Mouse (Mus musculus): ENCODE measurements at regions not wholly inside any gene's neighbourhood (a gene's known extent, or its start where the extent isn't known, plus 50 kb on each side); places are given as distances from the start of the nearest gene placed in this dataset.

- H3K27me3 ChIP-seq (ENCODE audit: control insufficient read depth, insufficient read depth, low read length), result no peaks in the 10 kb centered on the region
- DNase-seq (ENCODE audit: low spot score) (no peak), ATAC-seq (replicated peaks; ENCODE audit: low FRiP score) (no peak)
- no peaks in the 10 kb centered on the region for H3K4me1 ChIP-seq (replicated peaks; ENCODE audit: control insufficient read depth, insufficient read depth, low read length)
- WGBS, result 44% methylated on average over 6 of the region's 6 CpGs
- no peaks in the 10 kb centered on the region for H3K9me3 ChIP-seq (ENCODE audit: control insufficient read depth, low read length)
- no peak overlapping the region for H3K27ac ChIP-seq (ENCODE audit: low read depth, low read length)
- H3K4me3 ChIP-seq (ENCODE audit: low read depth, low read length), result no peak overlapping the region
- H3K9ac ChIP-seq (ENCODE audit: low read length), result no peak overlapping the region
- no peaks in the 10 kb centered on the region for H3K36me3 ChIP-seq (ENCODE audit: control insufficient read depth, insufficient read depth, low read length)
- H3K4me2 ChIP-seq (ENCODE audit: low read depth, low read length, severe bottlenecking), result no peak overlapping the region
Observed at GRCm38 (mm10) chr14:92826576-92827284, 1063.7 kb downstream of the Pcdh9 start.

- no peaks in the 10 kb centered on the region for H3K9me3 ChIP-seq (ENCODE audit: control insufficient read depth, low read length)
- WGBS, result 52% methylated on average over 2 of the region's 2 CpGs
- DNase-seq (ENCODE audit: low spot score), result no peak
- no peaks in the 10 kb centered on the region for H3K4me1 ChIP-seq (replicated peaks; ENCODE audit: control insufficient read depth, insufficient read depth, low read length)
- no peaks in the 10 kb centered on the region for H3K36me3 ChIP-seq (ENCODE audit: control insufficient read depth, insufficient read depth, low read length)
- H3K27me3 ChIP-seq (ENCODE audit: control insufficient read depth, insufficient read depth, low read length), result no peaks in the 10 kb centered on the region
- ATAC-seq (replicated peaks; ENCODE audit: low FRiP score), result no peak
- no peak overlapping the region for H3K27ac ChIP-seq (ENCODE audit: low read depth, low read length)
- no peak overlapping the region for H3K9ac ChIP-seq (ENCODE audit: low read length)
- no peak overlapping the region for H3K4me3 ChIP-seq (ENCODE audit: low read depth, low read length)
- H3K4me2 ChIP-seq (ENCODE audit: low read depth, low read length, severe bottlenecking), result no peak overlapping the region
Observed at GRCm38 (mm10) chr14:92820061-92820460, 1070.4 kb downstream of the Pcdh9 start.
